Mouse (Mus musculus) neural tube, embryonic 14.5 days (tissue): ENCODE results near the gene Gm17428. TPM values are rescaled to one million over a fixed set of nuclear protein-coding genes. Genes with fewer than 3 reads are reported as not detected.
A peak's percentile ranks its signal among the peaks of the same experiment; 100 is the strongest.

Source experiments
- ATAC-seq: fragments of 200-750 bp; cut with Nextera tagmentation; 2 replicates; pipeline ENCODE4 v1.8.0; 2017; ENCODE audit warnings: low read depth, mild to moderate bottlenecking, moderate TSS enrichment, moderate library complexity
- H3K27ac ChIP-seq: fragments of 300-500 bp; sonication (generic); 2 replicates; pipeline ENCODE4 v1.5.1; 2014; ENCODE audit warnings: low read depth, mild to moderate bottlenecking, control low read depth, low read length, moderate library complexity, mixed read lengths
- H3K27me3 ChIP-seq: fragments of 300-500 bp; sonication (generic); 2 replicates; pipeline ENCODE4 v1.6.1; 2014; ENCODE audit warnings: low read length; ENCODE audit not compliant: control insufficient read depth, insufficient read depth
- H3K36me3 ChIP-seq: fragments of 300-500 bp; sonication (generic); 2 replicates; pipeline ENCODE4 v1.6.1; 2014; ENCODE audit warnings: low read length, mixed read lengths; ENCODE audit not compliant: control insufficient read depth, insufficient read depth
- H3K4me1 ChIP-seq: fragments of 300-500 bp; sonication (generic); 2 replicates; pipeline ENCODE4 v1.6.1; 2014; ENCODE audit warnings: low read length; ENCODE audit not compliant: control insufficient read depth, insufficient read depth
- H3K4me2 ChIP-seq: fragments of 300-500 bp; sonication (generic); 2 replicates; pipeline ENCODE4 v1.6.1; 2014; ENCODE audit warnings: mild to moderate bottlenecking, low read depth, low read length, control low read depth
- H3K4me3 ChIP-seq: fragments of 300-500 bp; sonication (generic); 2 replicates; pipeline ENCODE4 v1.5.1; 2014; ENCODE audit warnings: low read depth, low read length, control low read depth, mixed read lengths
- H3K9ac ChIP-seq: fragments of 300-500 bp; sonication (generic); replicated peaks from 2 replicates; pipeline ENCODE4 v1.6.1; 2014; ENCODE audit warnings: low read depth, mild to moderate bottlenecking, control low read depth, low read length, mixed read lengths
- H3K9me3 ChIP-seq: fragments of 300-500 bp; sonication (generic); 2 replicates; pipeline ENCODE4 v1.6.1; 2016; ENCODE audit warnings: low read length; ENCODE audit not compliant: control insufficient read depth
- WGBS: fragments of 180-500 bp; shearing (Covaris S2); extraction: QIAGEN DNeasy Blood & Tissue Kit; methylation state at CpG from one replicate; pipeline ENCODE4 v1.1.7; 2014; 5-methylcytosine and 5-hydroxymethylcytosine counted together
- polyA plus RNA-seq: library from polyadenylated mRNA; unstranded; fragments of >200 nt; fragmentation: Nextera tagmentation; extraction: Ambion mirVana; gene quantifications from 2 replicates; pipeline ENCODE4 v1.2.1, GENCODE M21; 2014

The Gm17428 gene
- polyA plus RNA-seq, 1 experiment from 2014 or later = not detected

DNA sequence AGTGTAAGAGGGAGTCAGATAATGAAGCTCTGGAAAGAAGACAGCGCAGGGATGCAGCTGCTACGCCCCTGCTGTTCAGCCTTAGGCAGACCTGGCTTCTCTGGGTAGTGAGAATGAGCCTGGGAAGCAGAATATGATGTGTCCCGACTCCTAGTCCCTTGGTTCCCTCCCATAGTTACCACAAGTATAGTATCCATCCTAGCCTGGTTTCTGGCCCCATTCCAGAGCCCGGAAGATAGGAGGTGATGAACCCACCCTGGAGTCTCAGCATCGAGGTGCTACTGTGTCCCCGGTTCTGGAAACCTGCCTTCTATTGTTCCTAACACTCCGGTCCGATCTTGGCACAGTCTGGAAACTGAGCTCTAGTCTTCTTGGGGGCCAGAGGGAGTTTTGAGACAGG lies 31.7 kb downstream of the Gm17428 start:
- no peaks in the 10 kb centered on the region for H3K36me3 ChIP-seq
- H3K9ac ChIP-seq = no peak overlapping the region
- ATAC-seq = no peak
- no peaks in the 10 kb centered on the region for H3K9me3 ChIP-seq
- H3K27ac ChIP-seq = no peak overlapping the region
- 81% methylated on average over 8 of the region's 8 CpGs for WGBS
- H3K27me3 ChIP-seq = no peaks in the 10 kb centered on the region
- no peak overlapping the region for H3K4me3 ChIP-seq
- H3K4me2 ChIP-seq = no peak overlapping the region
- no peaks in the 10 kb centered on the region for H3K4me1 ChIP-seq

DNA sequence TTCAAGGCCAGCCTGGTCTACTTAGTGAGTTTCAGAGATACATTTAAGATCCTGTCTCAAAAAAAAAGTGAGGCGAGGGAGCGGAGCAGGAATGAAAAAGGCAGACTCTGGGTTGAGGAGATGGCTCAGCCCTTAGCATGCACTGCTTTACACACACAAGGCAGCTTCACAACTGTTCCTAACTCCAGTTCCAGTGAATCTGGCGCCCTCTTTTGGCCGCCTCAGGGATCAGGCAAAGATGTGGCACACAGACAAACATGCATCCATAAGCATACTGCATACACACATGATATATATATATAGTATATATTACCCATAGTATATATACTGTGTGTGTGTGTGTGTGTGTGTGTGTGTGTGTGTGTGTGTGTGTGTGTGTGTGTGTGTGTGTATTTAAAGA lies 34.4 kb downstream of the Gm17428 start:
- WGBS = 61% methylated on average over 4 of the region's 4 CpGs

DNA sequence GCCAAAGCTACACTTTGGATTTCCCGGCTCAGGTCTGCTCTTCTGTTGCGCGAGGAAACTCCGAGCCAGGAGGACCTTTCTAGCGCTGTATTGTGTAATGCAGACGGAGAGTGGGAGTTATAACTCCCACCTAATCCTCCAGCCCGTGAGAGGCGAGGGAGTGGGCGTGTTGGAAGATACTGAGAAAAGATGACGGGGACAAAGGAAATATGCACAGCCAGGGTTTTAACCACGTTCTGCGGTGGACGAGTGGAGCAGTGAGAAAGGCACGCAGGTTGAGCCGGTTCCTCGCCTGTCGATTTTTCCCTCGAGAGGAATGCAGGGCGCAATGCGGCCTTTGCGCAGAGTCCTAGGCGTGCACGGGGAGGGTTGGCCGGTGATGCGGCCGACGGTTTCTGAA lies 37.9 kb downstream of the Gm17428 start:
- H3K27ac ChIP-seq = peak overlapping the region; percentile 96
- H3K27me3 ChIP-seq = no peaks in the 10 kb centered on the region
- H3K4me2 ChIP-seq = peak overlapping the region; percentile 75
- H3K4me1 ChIP-seq = peaks cover 2% of the 10 kb centered on the region; the same call in 1 of the 2 replicates
- 0% methylated on average over 27 of the region's 27 CpGs for WGBS
- H3K36me3 ChIP-seq = no peaks in the 10 kb centered on the region
- H3K9me3 ChIP-seq = no peaks in the 10 kb centered on the region
- ATAC-seq = peak; percentile 47
- peak overlapping the region; percentile 64 for H3K4me3 ChIP-seq
- peak overlapping the region; percentile 68 for H3K9ac ChIP-seq

More for the DNA sequence above, 34.4 kb downstream of the Gm17428 start:
- H3K4me2 ChIP-seq = no peak overlapping the region
- H3K36me3 ChIP-seq = no peaks in the 10 kb centered on the region
- no peak overlapping the region for H3K4me3 ChIP-seq
- no peaks in the 10 kb centered on the region for H3K9me3 ChIP-seq
- no peak overlapping the region for H3K27ac ChIP-seq
- no peaks in the 10 kb centered on the region for H3K27me3 ChIP-seq
- peaks cover 2% of the 10 kb centered on the region; the same call in 1 of the 2 replicates for H3K4me1 ChIP-seq
- no peak for ATAC-seq
- no peak overlapping the region for H3K9ac ChIP-seq

DNA sequence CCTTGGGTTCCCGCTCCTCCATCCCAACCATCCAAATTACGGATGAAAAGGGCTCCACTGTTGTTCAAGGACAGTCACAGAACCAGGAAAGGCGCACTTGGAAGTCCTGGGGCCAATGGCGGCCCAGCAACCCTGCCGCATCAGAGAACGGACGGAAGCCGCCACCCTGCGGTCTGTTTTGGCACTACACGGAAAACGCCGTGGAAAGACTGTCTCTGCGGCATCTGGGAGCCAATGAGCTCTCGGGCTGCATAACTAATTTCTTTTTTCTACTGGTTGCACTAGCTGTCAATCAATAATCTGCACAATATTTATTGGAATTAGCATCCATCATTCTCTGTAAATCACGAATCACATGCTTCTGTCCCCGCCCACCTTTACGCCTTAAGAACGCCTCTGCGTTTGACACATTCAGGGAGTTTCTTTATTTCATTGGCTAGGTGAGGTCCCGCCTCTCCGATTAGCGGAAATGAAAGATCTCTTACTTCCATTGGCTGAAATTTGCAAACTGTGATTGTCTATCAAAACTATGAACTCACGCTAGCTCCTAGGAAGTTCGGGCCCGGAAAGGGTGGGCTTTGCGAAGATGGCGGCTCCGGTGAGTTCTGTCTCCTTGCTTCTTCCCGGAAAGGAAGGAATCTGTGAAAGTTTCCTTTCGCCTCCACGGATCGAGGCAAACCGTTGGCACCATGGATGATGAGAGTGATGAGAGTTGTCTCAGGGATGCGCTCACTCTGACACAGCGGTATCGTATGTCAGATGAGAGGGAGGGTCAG lies 38.4 kb downstream of the Gm17428 start, which contains the start of gene Ngdn:
TSS of gene Ngdn (plus strand) at position 464 of the 776 bp plus-strand sequence.
- Histone ChIP-seq H3K36me3 (no peaks in the 10 kb centered on the region), H3K9ac (peak within 1 kb of the TSS; percentile 68), H3K4me1 (peaks cover 2% of the 10 kb centered on the region; the same call in 1 of the 2 replicates), H3K4me2 (peak within 1 kb of the TSS; percentile 81), H3K4me3 (peak within 1 kb of the TSS; percentile 64), H3K27ac (peak within 1 kb of the TSS; percentile 96), H3K9me3 (no peaks in the 10 kb centered on the region), H3K27me3 (no peaks in the 10 kb centered on the region)
- under 1% methylated on average over 36 of the region's 36 CpGs for WGBS
- peak; percentile 96 for ATAC-seq

DNA sequence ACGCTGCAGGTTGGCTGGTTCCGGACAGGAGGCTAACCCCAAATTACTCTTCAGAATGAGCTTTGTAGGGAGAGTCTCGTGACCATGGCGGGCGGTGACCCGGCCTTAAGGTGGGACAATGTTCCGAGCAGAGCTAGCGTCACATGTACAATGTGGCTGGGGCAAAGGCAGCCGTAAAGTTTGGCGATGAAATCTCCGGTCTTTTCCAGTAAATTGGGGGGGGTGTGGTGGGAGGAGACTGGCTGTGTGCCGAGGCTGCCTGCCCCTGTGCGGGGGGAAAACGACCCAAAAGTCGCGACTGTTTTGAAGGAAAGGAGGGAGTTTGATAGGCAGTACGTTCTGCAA lies 39.0 kb downstream of the Gm17428 start:
- H3K9ac ChIP-seq = peak overlapping the region; percentile 51
- peak overlapping the region; percentile 35; the same call in 1 of the 2 replicates for H3K27ac ChIP-seq
- H3K27me3 ChIP-seq = no peaks in the 10 kb centered on the region
- no peaks in the 10 kb centered on the region for H3K36me3 ChIP-seq
- no peak for ATAC-seq
- peaks cover 2% of the 10 kb centered on the region; the same call in 1 of the 2 replicates for H3K4me1 ChIP-seq
- no peaks in the 10 kb centered on the region for H3K9me3 ChIP-seq
- peak overlapping the region; percentile 81 for H3K4me2 ChIP-seq
- 2% methylated on average over 17 of the region's 17 CpGs for WGBS
- H3K4me3 ChIP-seq = peak overlapping the region; percentile 64

DNA sequence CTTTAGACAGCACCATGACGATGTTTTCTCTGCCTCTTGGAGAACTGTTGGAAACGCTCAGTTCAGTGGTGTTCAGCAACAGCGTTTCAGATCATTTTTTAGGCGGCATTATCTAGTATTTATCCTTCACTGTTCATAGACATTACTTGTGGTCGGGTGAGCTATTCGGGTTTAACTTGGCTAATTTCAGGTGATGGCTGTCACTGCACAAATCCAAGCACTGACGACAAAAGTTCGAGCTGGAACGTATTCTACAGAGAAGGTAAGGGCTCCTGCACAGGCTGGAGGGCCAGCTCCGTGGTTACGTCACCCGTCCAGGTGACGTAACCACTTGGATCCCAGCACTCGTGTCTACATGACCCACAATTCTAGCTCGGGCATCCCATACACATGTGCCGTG lies 40.1 kb downstream of the Gm17428 start:
- WGBS = 94% methylated on average over 16 of the region's 16 CpGs
- Histone ChIP-seq H3K4me1 (peaks cover 2% of the 10 kb centered on the region; the same call in 1 of the 2 replicates), H3K27ac (no peak overlapping the region), H3K36me3 (peaks cover 2% of the 10 kb centered on the region), H3K4me2 (no peak overlapping the region), H3K4me3 (no peak overlapping the region), H3K9ac (no peak overlapping the region), H3K9me3 (no peaks in the 10 kb centered on the region), H3K27me3 (no peaks in the 10 kb centered on the region)
- no peak for ATAC-seq

DNA sequence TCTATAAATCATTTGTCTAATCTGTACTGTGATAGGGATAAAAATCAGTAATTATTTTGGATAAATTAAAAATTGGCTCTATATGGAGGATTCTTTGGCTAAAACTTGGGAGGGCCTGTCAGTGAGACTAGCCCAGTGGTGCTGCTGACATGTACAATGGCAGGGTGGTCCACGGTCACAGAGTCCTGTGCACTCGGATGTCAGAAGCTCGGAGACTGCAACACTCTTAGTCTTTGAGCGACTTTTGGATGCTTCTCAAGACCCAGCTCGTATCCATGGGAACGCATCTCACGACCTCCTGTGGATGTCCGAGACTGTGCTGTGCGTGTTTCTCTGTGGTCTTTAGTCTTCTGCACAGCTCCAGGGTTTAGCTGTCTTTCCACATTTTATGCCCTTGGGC lies 43.7 kb downstream of the Gm17428 start:
- 30% methylated on average over 9 of the region's 9 CpGs for WGBS
- no peaks in the 10 kb centered on the region for H3K4me1 ChIP-seq
- no peak overlapping the region for H3K27ac ChIP-seq
- ATAC-seq = no peak
- no peak overlapping the region for H3K9ac ChIP-seq
- H3K9me3 ChIP-seq = no peaks in the 10 kb centered on the region
- no peak overlapping the region for H3K4me2 ChIP-seq
- H3K4me3 ChIP-seq = no peak overlapping the region
- no peaks in the 10 kb centered on the region for H3K27me3 ChIP-seq
- peaks cover 18% of the 10 kb centered on the region for H3K36me3 ChIP-seq

DNA sequence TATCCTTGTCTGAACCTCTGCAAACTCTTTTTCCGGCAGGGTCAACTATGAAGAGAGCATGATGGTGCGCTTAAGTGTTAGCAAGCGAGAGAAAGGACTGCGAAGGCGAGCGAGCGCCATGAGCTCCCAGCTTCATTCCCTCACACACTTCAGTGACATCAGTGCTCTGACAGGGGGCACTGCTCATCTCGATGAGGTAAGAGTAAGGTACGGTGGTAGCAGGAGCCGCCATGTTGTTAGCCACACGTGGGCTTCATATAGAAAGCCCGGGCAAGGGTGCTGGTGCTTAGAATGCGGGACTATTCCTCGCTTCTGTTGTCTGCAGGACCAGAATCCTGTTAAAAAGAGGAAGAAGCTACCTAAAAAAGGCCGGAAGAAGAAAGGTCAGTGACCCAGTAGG lies 46.3 kb downstream of the Gm17428 start:
- WGBS = 92% methylated on average over 15 of the region's 15 CpGs
- Histone ChIP-seq H3K4me2 (no peak overlapping the region), H3K36me3 (peaks cover 18% of the 10 kb centered on the region), H3K9ac (no peak overlapping the region), H3K4me3 (no peak overlapping the region), H3K4me1 (peaks cover 5% of the 10 kb centered on the region; the same call in 1 of the 2 replicates), H3K27ac (no peak overlapping the region), H3K27me3 (no peaks in the 10 kb centered on the region), H3K9me3 (no peaks in the 10 kb centered on the region)
- no peak for ATAC-seq

DNA sequence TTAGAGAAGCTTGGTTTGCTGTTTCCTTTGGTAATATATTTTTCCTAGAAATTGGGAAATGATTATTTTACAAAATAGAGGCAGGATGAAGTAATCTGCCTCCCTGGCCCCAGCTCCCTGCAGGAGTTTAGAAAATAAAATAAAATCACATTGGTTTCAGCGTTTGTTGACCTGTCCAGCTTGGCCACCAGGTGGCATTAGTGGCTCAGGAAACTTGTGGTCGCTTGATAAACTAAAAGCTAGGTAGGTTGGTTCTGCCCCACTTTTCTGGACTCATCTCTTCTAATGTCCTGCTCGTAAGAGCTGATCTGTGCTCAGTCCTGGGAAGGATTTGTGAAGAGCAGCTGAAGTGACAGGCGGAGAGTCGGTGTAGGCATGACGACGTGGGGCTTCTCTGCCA lies 47.5 kb downstream of the Gm17428 start:
- ATAC-seq = no peak
- 62% methylated on average over 7 of the region's 7 CpGs for WGBS
- H3K4me2 ChIP-seq = no peak overlapping the region
- peaks cover 15% of the 10 kb centered on the region for H3K4me1 ChIP-seq
- no peaks in the 10 kb centered on the region for H3K9me3 ChIP-seq
- H3K27ac ChIP-seq = no peak overlapping the region
- peaks cover 18% of the 10 kb centered on the region for H3K36me3 ChIP-seq
- H3K27me3 ChIP-seq = no peaks in the 10 kb centered on the region
- H3K4me3 ChIP-seq = no peak overlapping the region
- no peak overlapping the region for H3K9ac ChIP-seq
